Mouse (Mus musculus) kidney, adult 2 months (tissue): ENCODE measurements around the gene Col24a1.

Source experiments
- CTCF ChIP-seq: fragments of 200-500 bp; conservative IDR thresholded peaks from 2 replicates; pipeline ENCODE4 v1.5.1; 2011; ENCODE audit warnings: low read depth, mild to moderate bottlenecking, control low read depth, low read length, moderate library complexity, mixed read lengths; ENCODE audit not compliant: insufficient read depth, insufficient read length
- POLR2A ChIP-seq: fragments of 200-500 bp; IDR thresholded peaks from one replicate; pipeline ENCODE4 v1.6.1; 2011; ENCODE audit warnings: low read depth, low read length, control low read depth

DNA sequence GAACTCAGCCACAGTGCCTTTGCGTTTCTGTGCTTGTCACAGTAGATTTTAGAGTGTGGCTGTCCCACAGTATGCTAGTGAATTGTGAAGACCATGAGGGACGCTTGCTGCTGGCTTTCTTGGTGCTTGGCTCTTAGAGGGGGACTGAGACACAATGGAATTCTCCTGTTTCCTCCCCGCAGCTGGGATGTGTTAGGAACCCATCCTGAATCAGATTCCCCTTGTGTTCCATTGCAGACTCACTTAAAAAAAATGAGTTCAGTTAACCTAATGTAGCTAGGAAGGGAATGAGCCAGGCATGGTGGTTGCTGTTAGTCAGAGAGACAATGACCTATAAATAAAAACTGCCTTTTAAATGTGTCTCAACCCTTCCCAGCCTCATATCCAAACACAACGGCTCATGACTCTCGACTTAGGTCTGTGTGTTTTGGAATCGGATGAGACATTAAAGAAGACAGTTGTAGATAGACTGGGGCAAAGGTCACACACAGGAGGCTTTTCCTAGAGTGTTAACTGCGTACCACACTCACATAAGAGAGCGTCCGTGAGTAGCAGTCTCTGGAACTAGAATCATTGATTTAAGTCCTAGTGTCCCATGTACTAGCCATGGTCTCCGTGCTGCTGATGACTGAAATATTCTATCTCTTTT is 47.7 kb downstream of the Col24a1 start:
- TF ChIP-seq POLR2A: no peak
- no peak for TF ChIP-seq CTCF
